Mouse (Mus musculus) hematopoietic stem cell, adult 5-6 weeks (primary cell): ENCODE results near the gene Ttc21a. TPM values are rescaled to one million over a fixed set of nuclear protein-coding genes. Genes with fewer than 3 reads are reported as not detected.
A peak's percentile ranks its signal among the peaks of the same experiment; 100 is the strongest.

ENCODE experiments used
- ATAC-seq, 2 experiments: fragments of 125-278 bp in 1 of 2; replicated peaks in 1 of 2; 2 replicates each; pipeline ENCODE4 v1.8.0; 2016 to 2017; ENCODE audit warnings: inconsistent platforms in 2 of 2, mild to moderate bottlenecking in 2 of 2, moderate number of reproducible peaks in 2 of 2, low read depth in 1 of 2, moderate TSS enrichment in 1 of 2; ENCODE audit not compliant: low FRiP score in 2 of 2, poor library complexity in 2 of 2, severe bottlenecking in 2 of 2, insufficient read depth in 1 of 2, low TSS enrichment in 1 of 2
- total RNA-seq: library from RNA; stranded (forward); fragments of 172-1452, 232-1000 nt; gene quantifications from 2 replicates; pipeline ENCODE4 v1.2.3, GENCODE M21; 2017

The Ttc21a gene
- total RNA-seq, 1 experiment from 2014 or later = 0.10 TPM

- ATAC-seq = no peak
Measured at GRCm38 (mm10) chr9:119969811-119970210, 32.4 kb downstream of the Ttc21a start.

GRCm38 (mm10) chr9:119970221-119970620 lies 32.8 kb downstream of the Ttc21a start:
- ATAC-seq = no peak

GRCm38 (mm10) chr9:119970763-119971656 lies 33.6 kb downstream of the Ttc21a start:
- peak; percentile 8 to 25; a peak in 2 of 4 replicates for ATAC-seq

GRCm38 (mm10) chr9:119972166-119972565 lies 34.8 kb downstream of the Ttc21a start:
- ATAC-seq = no peak

- no peak for ATAC-seq
Measured at GRCm38 (mm10) chr9:119972582-119972981, 35.2 kb downstream of the Ttc21a start.

GRCm38 (mm10) chr9:119973281-119973680 lies 35.9 kb downstream of the Ttc21a start:
- ATAC-seq = no peak

- no peak for ATAC-seq
Measured at GRCm38 (mm10) chr9:119973869-119974520, 36.6 kb downstream of the Ttc21a start.

- no peak for ATAC-seq
Measured at GRCm38 (mm10) chr9:119974609-119975008, 37.2 kb downstream of the Ttc21a start.

- no peak for ATAC-seq
Measured at GRCm38 (mm10) chr9:119975286-119975685, 37.9 kb downstream of the Ttc21a start.

GRCm38 (mm10) chr9:119976704-119977556 lies 39.5 kb downstream of the Ttc21a start:
- ATAC-seq = peak in 1 of 2 experiments; percentile 8; a peak in 2 of 4 replicates

- no peak for ATAC-seq
Measured at GRCm38 (mm10) chr9:119977557-119978060, 40.2 kb downstream of the Ttc21a start.

GRCm38 (mm10) chr9:119978151-119978810 lies 40.9 kb downstream of the Ttc21a start:
- peak; percentile 19 for ATAC-seq

GRCm38 (mm10) chr9:119978811-119979441 lies 41.5 kb downstream of the Ttc21a start:
- ATAC-seq = no peak

GRCm38 (mm10) chr9:119979749-119980148 lies 42.3 kb downstream of the Ttc21a start:
- ATAC-seq = no peak

- ATAC-seq = no peak
Measured at GRCm38 (mm10) chr9:119980770-119981182, 43.4 kb downstream of the Ttc21a start.
